Mouse (Mus musculus) intestine, postnatal 0 days (tissue): ENCODE results near the gene Rab10. TPM values are rescaled to one million over a fixed set of nuclear protein-coding genes. Genes with fewer than 3 reads are reported as not detected.
"Not testable (repeated sequence)": the region's sequence is repeated elsewhere in the genome, so short reads cannot be mapped to it uniquely, and the experiment has no call there.

ENCODE experiments used
- ATAC-seq: fragments of 200-750 bp; cut with Nextera tagmentation; 2 replicates; pipeline ENCODE4 v1.8.0; 2017; ENCODE audit warnings: mild to moderate bottlenecking, moderate TSS enrichment, moderate library complexity
- H3K27ac ChIP-seq: fragments of 300-500 bp; sonication (generic); 2 replicates; pipeline ENCODE4 v1.5.1; 2014; ENCODE audit warnings: mild to moderate bottlenecking, low read depth, low read length, moderate library complexity
- H3K27me3 ChIP-seq: fragments of 300-500 bp; sonication (generic); replicated peaks from 2 replicates; pipeline ENCODE4 v1.6.1; 2014; ENCODE audit warnings: low read length, mixed read lengths; ENCODE audit not compliant: control insufficient read depth, insufficient read depth
- H3K36me3 ChIP-seq: fragments of 300-500 bp; sonication (generic); 2 replicates; pipeline ENCODE4 v1.6.1; 2014; ENCODE audit warnings: mild to moderate bottlenecking, moderate library complexity; ENCODE audit not compliant: control insufficient read depth, insufficient read depth
- H3K4me1 ChIP-seq: fragments of 300-500 bp; sonication (generic); replicated peaks from 2 replicates; pipeline ENCODE4 v1.6.1; 2014; ENCODE audit warnings: antibody characterized with exemption, low read length, mixed read lengths; ENCODE audit not compliant: control insufficient read depth, insufficient read depth
- H3K4me2 ChIP-seq: fragments of 300-500 bp; sonication (generic); replicated peaks from 2 replicates; pipeline ENCODE4 v1.6.1; 2014; ENCODE audit warnings: low read depth, mild to moderate bottlenecking, moderate library complexity
- H3K4me3 ChIP-seq: fragments of 300-500 bp; sonication (generic); 2 replicates; pipeline ENCODE4 v1.5.1; 2014; ENCODE audit warnings: low read depth, low read length
- H3K9ac ChIP-seq: fragments of 300-500 bp; sonication (generic); 2 replicates; pipeline ENCODE4 v1.6.1; 2014; ENCODE audit warnings: mild to moderate bottlenecking, low read depth, low read length
- H3K9me3 ChIP-seq: fragments of 300-500 bp; sonication (generic); 2 replicates; pipeline ENCODE4 v1.6.1; 2016; ENCODE audit warnings: mixed run types; ENCODE audit not compliant: control insufficient read depth
- CTCF ChIP-seq: sonication (generic); IDR thresholded peaks from 2 replicates; pipeline ENCODE4 v1.5.1; 2016; ENCODE audit warnings: low read depth, mild to moderate bottlenecking, control low read depth, antibody characterized with exemption, moderate library complexity
- WGBS: fragments of 180-500 bp; shearing (Covaris S2); extraction: QIAGEN DNeasy Blood & Tissue Kit; methylation state at CpG from one replicate; pipeline ENCODE4 v1.1.7; 2014; 5-methylcytosine and 5-hydroxymethylcytosine counted together
- polyA plus RNA-seq: library from polyadenylated mRNA; unstranded; fragments of >200 nt; fragmentation: Nextera tagmentation; extraction: Ambion mirVana; gene quantifications from 2 replicates; pipeline ENCODE4 v1.2.1, GENCODE M21; 2015

The Rab10 gene
- polyA plus RNA-seq, 1 experiment from 2014 or later, result 47.0 TPM

- Histone ChIP-seq H3K4me3 (peak overlapping the region; percentile 91), H3K27ac (peak overlapping the region; percentile 99), H3K4me1 (0 out of 2 replicates have a peak, but pooled peaks cover 3% of the 10 kb centered on the region), H3K27me3 (no peaks in the 10 kb centered on the region), H3K9ac (peak overlapping the region; percentile 87), H3K4me2 (peak overlapping the region; percentile 67), H3K36me3 (no peaks in the 10 kb centered on the region), H3K9me3 (no peaks in the 10 kb centered on the region)
- WGBS, result under 1% methylated on average over 19 of the region's 19 CpGs
- no peak for TF ChIP-seq CTCF
- ATAC-seq, result no peak
Measured at GRCm38 (mm10) chr12:3308541-3309241, 1.1 kb downstream of the Rab10 start.

GRCm38 (mm10) chr12:3307587-3307986, 2.2 kb downstream of the Rab10 start:
- no peak for TF ChIP-seq CTCF
- Histone ChIP-seq H3K4me3 (peak overlapping the region; percentile 91), H3K27ac (no peak overlapping the region), H3K36me3 (no peaks in the 10 kb centered on the region), H3K4me2 (peak overlapping the region; percentile 67), H3K9ac (peak overlapping the region; percentile 4; the same call in 1 of the 2 replicates), H3K4me1 (0 out of 2 replicates have a peak, but pooled peaks cover 3% of the 10 kb centered on the region), H3K27me3 (no peaks in the 10 kb centered on the region), H3K9me3 (no peaks in the 10 kb centered on the region)
- no peak for ATAC-seq
- WGBS, result 11% methylated on average over 6 of the region's 6 CpGs

GRCm38 (mm10) chr12:3305238-3305637, 4.5 kb downstream of the Rab10 start:
- Histone ChIP-seq H3K4me1 (0 out of 2 replicates have a peak, but pooled peaks cover 3% of the 10 kb centered on the region), H3K9me3 (no peaks in the 10 kb centered on the region), H3K4me2 (no peak overlapping the region), H3K36me3 (0 out of 2 replicates have a peak, but pooled peaks cover 7% of the 10 kb centered on the region), H3K27ac (no peak overlapping the region), H3K9ac (no peak overlapping the region), H3K4me3 (no peak overlapping the region), H3K27me3 (no peaks in the 10 kb centered on the region)
- peak; percentile 30; the same call in 1 of the 2 replicates for TF ChIP-seq CTCF
- ATAC-seq, result no peak
- 84% methylated on average over 2 of the region's 2 CpGs for WGBS

GRCm38 (mm10) chr12:3297622-3298021, 12.1 kb downstream of the Rab10 start:
- 83% methylated on average over 6 of the region's 6 CpGs for WGBS

GRCm38 (mm10) chr12:3296056-3296455, 13.7 kb downstream of the Rab10 start:
- no peaks in the 10 kb centered on the region for H3K9me3 ChIP-seq
- H3K9ac ChIP-seq, result no peak overlapping the region
- no peak overlapping the region for H3K4me2 ChIP-seq
- WGBS, result 70% methylated on average over 2 of the region's 2 CpGs
- no peaks in the 10 kb centered on the region for H3K27me3 ChIP-seq
- 0 out of 2 replicates have a peak, but pooled peaks cover 4% of the 10 kb centered on the region for H3K36me3 ChIP-seq
- no peak for ATAC-seq
- H3K27ac ChIP-seq, result no peak overlapping the region
- H3K4me3 ChIP-seq, result no peak overlapping the region
- H3K4me1 ChIP-seq, result no peaks in the 10 kb centered on the region
- TF ChIP-seq CTCF, result no peak

More at GRCm38 (mm10) chr12:3297622-3298021, 12.1 kb downstream of the Rab10 start:
- not testable (repeated sequence) for H3K9me3 ChIP-seq, H3K4me1 ChIP-seq, ATAC-seq, H3K36me3 ChIP-seq, H3K4me2 ChIP-seq, H3K9ac ChIP-seq, H3K27me3 ChIP-seq, H3K4me3 ChIP-seq, H3K27ac ChIP-seq

- ATAC-seq, result no peak
- Histone ChIP-seq H3K4me2 (no peak overlapping the region), H3K36me3 (no peaks in the 10 kb centered on the region), H3K27ac (no peak overlapping the region), H3K9ac (no peak overlapping the region), H3K4me3 (no peak overlapping the region), H3K9me3 (no peaks in the 10 kb centered on the region), H3K4me1 (no peaks in the 10 kb centered on the region), H3K27me3 (no peaks in the 10 kb centered on the region)
- no peak for TF ChIP-seq CTCF
- 97% methylated on average over 1 of the region's 1 CpGs for WGBS
Measured at GRCm38 (mm10) chr12:3291849-3292248, 17.9 kb downstream of the Rab10 start.
